Mouse (Mus musculus) thymus, adult 2 months (tissue): Measurements from ENCODE around the gene Olfr1448.

Source experiments
- CTCF ChIP-seq: fragments of 200-500 bp; IDR thresholded peaks from 2 replicates; pipeline ENCODE4 v1.5.1; 2012; ENCODE audit warnings: mild to moderate bottlenecking, control low read depth, low read length, moderate library complexity, borderline replicate concordance; ENCODE audit not compliant: control insufficient read depth, poor library complexity, insufficient read depth; ENCODE audit errors: extremely low read depth
- POLR2A ChIP-seq: fragments of 200-500 bp; IDR thresholded peaks from 2 replicates; pipeline ENCODE4 v1.6.1; 2012; ENCODE audit warnings: mild to moderate bottlenecking, low read length, control low read depth, moderate library complexity; ENCODE audit not compliant: control insufficient read depth, poor library complexity, insufficient read depth; ENCODE audit errors: extremely low read depth

DNA sequence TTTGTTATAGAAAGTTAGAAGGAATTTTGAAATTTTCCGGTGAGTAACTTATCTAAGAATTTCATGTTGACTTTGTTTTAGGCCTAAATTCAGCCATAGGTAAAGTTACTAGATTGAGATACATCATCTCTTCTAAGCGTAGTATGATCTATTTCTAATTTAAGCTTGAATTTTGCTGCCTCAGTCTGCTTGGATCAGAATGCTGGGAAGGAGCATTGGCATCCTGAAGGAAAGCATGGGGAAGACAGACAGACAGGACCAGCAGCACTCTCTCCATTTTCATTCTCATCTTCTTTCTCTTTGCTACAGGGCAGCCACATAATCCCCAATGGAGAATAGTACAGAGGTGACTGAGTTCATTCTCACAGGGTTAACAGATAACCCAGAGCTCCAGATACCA, 40.7 kb downstream of the Olfr1448 start, which contains the start of gene Olfr1445:
- TF ChIP-seq CTCF (no peak), POLR2A (no peak)
